Mouse (Mus musculus): Measurements from ENCODE around the gene Fgfr4.
"Not testable (repeated sequence)": the region's sequence is repeated elsewhere in the genome, so short reads cannot be mapped to it uniquely, and the experiment has no call there.

- not testable (repeated sequence) for TF ChIP-seq ZNF384 (IDR thresholded peaks at IDR 0.05; ENCODE audit: low read depth, low read length); ZC3H11A (IDR thresholded peaks at IDR 0.05; ENCODE audit: borderline replicate concordance, low read depth, low read length); HCFC1 (IDR thresholded peaks at IDR 0.05; ENCODE audit: borderline replicate concordance, insufficient read depth, low read length); CHD2 (IDR thresholded peaks at IDR 0.05; ENCODE audit: low read depth, low read length)
Measured at GRCm38 (mm10) chr13:55202758-55203157, 50.3 kb downstream of the Fgfr4 start.

All from ES-E14 (cell line).